Mouse (Mus musculus): ENCODE results near the gene S100a11.
A peak's percentile ranks its signal among the peaks of the same experiment; 100 is the strongest.

The S100a11 gene

GRCm38 (mm10) chr3:93556599-93556998, 36.3 kb downstream of the S100a11 start:
- peak; percentile 84 for DNase-seq (ENCODE audit: extremely low read depth, insufficient read length, low spot score)

GRCm38 (mm10) chr3:93557471-93557870, 37.2 kb downstream of the S100a11 start:
- no peak for DNase-seq (ENCODE audit: extremely low read depth, insufficient read length, low spot score)

GRCm38 (mm10) chr3:93559961-93560360, 39.7 kb downstream of the S100a11 start:
- no peak for DNase-seq (ENCODE audit: extremely low read depth, insufficient read length, low spot score)

DNA sequence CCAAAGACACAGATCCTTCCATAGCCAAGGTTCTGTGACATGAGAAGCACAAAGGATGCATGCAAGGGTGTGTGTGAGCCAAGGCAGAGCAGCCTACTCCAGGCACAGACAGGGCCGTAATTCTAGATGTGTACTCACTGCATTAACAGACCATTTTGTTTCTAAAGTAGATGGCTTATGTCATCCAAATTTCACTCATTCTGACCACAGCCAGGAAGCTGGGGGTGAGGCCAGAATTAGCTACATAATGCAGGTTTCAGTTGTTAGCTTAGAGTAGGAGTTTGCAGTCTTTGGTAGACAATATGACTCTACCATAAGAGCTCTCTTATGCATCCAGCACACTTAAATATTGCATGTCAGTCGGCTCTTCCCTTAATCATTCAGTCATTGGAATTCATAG, 42.1 kb downstream of the S100a11 start:
- no peak for DNase-seq (ENCODE audit: extremely low read depth, insufficient read length, low spot score)

DNA sequence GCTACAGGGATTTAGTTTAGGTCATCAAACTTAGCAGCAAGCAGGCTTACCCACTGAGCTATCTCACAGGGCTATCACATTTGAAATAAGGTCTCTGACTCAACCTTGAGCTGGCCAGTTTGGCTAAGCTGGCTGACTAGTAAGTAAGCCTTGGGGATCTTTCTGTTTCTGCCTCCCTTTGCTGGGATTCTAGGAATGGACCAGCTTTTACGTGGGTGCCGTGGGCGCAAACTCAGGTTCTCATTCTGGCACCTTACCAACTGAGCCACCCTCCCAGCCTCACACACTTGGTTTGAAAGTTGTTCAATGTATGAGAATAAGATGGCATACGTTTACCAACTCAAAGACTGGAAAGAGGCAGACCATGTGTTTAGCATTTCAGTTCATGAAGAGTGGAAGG, 42.9 kb downstream of the S100a11 start:
- no peak for DNase-seq (ENCODE audit: extremely low read depth, insufficient read length, low spot score)

- no peak for DNase-seq (ENCODE audit: extremely low read depth, insufficient read length, low spot score)
These were observed 46.6 kb downstream of the S100a11 start for GRCm38 (mm10) chr3:93566892-93567291.

DNA sequence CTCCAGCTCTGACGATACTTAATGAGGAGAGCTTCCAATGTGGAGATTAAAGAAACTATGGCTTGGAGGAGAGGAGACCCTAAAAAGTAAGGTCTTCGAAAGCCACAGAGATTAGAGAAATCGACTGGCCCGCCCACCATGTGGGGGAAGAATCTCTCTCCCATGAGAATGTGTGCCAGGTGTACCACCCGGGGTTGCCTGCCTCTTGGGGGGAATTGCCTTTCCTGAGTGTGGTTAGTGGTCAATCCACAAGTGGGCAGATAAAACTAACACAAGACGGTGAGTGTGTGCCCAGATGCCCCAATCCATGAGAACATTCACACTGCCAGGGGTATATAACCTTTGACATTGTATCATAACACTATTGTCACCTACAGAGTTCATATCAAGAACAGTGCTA, 47.4 kb downstream of the S100a11 start:
- DNase-seq (ENCODE audit: extremely low read depth, insufficient read length, low spot score) = no peak

- DNase-seq (ENCODE audit: extremely low read depth, insufficient read length, low spot score) = peak; percentile 80
These were observed 48.2 kb downstream of the S100a11 start for GRCm38 (mm10) chr3:93568428-93569040.

- no peak for DNase-seq (ENCODE audit: extremely low read depth, insufficient read length, low spot score)
These were observed 48.8 kb downstream of the S100a11 start for GRCm38 (mm10) chr3:93569046-93569445.

DNA sequence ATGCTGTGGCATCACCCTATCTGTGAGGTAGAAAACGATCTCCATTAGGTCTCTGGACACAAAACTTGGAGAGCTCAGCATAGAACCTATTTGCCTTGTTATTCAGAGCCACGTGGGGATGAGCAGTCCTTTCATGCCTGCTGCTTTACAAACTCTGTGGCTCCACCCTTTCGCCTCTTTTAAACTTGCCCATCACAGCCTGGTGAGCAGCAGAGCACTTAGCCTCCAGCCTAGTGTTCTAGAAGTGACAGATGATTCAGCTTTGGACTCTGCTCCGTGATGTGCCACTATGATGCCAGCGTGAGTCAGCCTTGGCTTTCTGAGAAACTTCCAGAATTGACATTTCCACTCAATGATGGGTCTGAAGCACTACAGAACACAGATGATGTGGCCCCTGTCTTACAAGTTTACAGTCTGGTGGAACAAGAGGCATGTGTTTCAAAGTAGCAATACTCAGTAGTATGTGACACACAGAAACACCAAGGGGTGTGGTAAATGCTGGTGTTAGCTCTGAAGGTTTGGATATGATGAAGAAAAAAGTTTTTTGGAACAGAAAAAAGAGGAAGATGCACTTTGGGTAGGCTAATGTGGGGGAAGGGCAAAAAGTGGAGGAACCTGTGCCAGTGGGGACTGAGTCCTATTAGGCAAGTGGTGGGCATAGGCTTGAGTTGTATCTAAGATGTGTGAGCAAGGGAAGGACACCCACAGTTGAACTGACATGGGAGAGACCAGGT, 51.9 kb downstream of the S100a11 start:
- DNase-seq (ENCODE audit: extremely low read depth, insufficient read length, low spot score) = peak; percentile 70

All from 3134 (cell line).